Mouse (Mus musculus): Measurements from ENCODE around the gene Lrmda.

The Lrmda gene

DNA sequence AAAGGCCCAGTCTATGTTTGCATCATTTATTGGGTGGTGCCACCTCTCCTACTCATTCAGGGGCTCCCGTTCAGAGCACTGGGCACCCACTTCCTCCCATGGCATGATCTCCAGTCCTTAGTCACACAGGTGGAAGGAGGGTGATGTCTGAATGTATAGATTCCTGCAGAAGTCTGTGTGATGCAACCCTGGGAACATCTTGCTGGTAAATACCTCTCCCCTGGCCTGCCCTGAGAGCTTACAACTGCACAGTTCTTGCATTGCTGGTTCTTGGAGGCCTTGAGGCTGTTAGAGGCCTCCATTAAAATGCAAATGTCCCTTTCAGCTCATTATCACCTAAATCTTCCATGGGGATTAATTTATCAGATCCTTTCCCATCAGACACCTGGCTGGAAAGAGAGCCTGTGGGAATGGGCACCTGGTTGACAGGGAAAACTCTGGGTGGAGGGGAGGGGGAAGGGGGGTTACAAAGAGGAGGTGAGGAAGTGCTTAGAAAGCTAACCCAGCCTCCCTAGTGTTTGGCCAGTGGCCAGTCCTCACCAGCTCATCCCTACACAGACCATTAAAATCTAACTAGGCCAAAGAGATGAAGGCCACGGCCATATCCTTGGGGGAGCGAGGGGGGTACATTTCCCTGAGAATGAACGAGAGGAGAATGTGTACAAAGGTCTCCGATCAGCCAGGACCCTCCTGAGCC, 659.6 kb downstream of the Lrmda start:
- no peak for DNase-seq

- DNase-seq: no peak
Observed at GRCm38 (mm10) chr14:22679705-22680643, 660.5 kb downstream of the Lrmda start.

DNA sequence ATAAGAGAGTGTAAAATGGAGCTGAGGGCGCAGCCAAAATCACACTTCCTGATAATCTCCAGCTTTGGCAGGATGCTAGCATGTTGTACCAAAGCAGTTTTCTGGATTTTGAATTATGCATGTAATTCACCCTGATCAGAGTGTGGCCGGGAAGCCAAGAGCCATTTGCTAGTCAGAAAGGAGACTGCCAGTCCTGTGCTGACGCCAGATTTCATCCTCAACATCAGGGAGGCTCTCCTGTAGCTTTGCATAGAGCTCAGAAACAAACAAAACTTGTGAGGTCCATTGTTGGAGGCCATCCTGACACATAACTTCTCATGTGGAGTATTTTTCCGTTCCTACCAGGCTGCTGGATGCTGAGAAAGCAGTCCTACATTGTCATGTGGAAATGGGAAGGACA, 667.4 kb downstream of the Lrmda start:
- DNase-seq: no peak

DNA sequence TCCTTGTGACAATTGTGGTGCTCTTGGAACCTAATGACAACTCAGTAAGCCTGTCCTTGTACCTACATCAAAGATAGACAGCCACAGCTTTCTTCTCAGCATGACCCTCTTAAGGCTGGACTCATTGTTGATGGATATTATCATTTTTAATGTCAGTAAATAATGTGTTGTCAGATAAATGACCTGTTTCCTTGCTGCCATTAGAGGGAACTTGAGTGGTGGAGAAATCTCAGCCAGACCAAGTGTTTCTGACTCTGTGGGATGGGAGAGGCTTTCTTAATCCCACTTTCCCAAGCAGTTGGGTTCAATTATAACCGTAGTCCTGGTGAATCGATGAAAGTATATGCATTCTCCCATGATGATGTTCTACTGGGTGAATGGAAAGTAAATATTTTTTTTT, 668.9 kb downstream of the Lrmda start:
- no peak for DNase-seq

GRCm38 (mm10) chr14:22695448-22695847, 675.9 kb downstream of the Lrmda start:
- no peak for DNase-seq

DNA sequence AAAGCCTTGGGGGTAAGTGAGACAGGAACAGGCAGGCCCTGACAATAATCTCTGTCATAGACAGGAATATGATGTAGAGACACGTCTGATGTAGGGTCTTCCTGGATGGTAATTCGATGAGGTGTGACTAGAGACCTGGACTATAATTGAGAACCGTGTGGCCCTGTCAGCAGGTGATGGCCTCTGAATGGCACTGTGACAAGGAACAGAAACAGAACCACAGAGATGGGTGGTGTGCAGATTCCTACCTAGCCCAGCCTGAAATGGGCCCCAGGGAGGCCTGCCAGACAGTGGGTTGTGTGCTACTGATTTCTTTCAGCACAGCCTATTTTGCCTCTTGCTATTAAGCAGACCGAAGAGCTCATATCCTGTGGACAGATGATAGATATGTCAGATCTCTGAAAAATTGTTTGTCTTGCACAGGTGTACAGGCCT, 676.4 kb downstream of the Lrmda start:
- DNase-seq: no peak

GRCm38 (mm10) chr14:22700236-22700635, 680.7 kb downstream of the Lrmda start:
- DNase-seq: no peak

DNA sequence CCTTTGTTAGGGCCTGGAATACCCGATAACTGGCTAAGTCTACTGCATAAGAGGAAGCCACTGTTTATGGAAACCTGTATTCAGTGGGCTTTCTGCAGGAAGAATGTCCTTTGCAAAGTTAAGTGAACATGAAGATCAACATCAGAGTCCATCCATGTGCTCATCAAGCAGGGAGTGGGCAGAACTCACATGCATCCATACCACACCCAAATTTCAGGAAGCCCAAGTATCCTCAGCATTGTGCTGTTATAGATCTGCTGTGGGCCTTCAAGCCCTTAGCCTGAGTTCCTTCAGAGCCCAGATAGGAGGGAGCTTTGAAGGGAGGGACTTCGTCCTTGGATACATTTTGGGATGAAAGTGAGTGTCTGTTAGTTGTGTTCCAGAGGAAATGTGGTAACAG, 681.2 kb downstream of the Lrmda start:
- DNase-seq: no peak

DNA sequence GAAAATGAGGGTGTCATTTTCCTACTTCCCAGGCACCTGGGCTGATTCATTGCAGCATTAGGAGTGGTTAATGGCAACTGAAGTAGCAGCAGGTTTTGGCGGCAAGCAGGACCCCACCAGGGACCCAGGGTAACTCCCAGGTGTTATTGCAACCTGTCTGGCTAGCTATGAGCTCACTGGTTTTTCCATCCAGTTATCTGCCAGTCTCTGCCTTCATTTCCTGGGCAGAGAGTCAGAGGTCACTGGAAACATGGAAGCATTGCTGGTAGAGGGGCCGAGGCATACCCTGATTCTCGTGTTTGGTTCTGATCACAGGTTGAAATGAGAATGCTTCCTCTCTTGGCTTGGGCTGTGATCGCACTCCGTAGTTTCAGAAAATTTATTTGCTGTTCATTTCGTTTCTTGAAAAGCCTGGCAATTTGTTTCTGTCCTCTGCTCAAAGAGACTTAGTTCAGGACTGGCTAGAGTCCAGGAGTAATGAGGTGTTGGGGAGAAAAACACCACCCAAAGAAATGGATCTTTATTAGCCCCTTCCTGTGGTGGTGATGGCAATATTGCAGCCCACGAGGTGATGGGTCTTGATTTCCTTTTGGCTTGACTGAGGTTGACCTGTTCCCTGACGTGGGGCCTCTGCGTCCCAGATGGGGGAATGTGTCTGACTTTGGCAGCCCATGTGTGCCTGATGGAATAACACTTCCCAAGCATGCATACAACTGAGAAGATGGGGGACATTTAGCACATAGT, 688.6 kb downstream of the Lrmda start:
- no peak for DNase-seq

DNA sequence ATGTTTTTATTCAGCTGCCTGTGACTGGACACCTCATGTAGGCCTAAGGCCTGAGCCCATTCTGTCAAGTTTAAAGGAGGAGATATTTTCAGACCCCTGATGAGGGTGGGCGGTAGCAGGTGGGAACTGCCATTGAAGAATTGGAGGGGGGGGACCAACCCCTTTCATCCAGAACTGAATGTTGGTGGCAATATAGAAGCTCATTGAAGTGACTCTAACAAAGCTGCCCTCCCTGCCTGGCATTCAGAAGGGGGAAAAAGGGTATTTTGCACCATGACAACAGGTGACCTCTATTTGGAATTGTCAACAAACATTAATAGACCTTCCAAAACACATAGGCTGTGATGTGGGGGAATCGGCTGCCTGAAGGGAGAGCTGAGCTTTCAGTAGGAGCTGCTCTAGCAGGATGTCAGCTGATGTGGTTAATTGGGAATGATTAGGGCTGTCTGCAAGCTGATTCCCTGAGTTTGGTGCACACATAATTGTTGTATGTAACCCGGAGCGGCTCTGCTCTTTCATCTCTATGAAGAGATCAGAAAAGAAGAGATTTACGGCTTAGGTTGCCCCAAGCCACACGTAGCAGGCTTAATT, 690.7 kb downstream of the Lrmda start:
- no peak for DNase-seq

DNA sequence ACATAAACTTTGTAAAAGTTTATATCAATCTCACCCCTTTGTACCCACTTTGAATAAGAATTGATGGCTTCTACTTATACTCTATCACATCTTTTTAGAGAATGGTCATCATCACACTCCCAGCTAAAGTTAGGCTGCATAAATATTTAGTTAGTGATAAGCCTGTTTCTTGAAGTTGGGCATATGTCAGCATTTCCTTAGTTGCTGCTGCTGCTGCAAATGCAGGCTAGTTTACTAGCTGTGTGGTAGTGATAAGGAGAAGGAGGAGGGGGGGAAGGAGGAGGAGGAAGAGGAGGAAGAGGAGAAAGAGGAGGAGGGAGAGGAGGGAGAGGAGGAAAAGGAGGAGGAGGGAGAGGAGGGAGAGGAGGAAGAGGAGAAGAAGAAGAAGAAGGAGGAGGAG, 692.9 kb downstream of the Lrmda start:
- no peak for DNase-seq

DNA sequence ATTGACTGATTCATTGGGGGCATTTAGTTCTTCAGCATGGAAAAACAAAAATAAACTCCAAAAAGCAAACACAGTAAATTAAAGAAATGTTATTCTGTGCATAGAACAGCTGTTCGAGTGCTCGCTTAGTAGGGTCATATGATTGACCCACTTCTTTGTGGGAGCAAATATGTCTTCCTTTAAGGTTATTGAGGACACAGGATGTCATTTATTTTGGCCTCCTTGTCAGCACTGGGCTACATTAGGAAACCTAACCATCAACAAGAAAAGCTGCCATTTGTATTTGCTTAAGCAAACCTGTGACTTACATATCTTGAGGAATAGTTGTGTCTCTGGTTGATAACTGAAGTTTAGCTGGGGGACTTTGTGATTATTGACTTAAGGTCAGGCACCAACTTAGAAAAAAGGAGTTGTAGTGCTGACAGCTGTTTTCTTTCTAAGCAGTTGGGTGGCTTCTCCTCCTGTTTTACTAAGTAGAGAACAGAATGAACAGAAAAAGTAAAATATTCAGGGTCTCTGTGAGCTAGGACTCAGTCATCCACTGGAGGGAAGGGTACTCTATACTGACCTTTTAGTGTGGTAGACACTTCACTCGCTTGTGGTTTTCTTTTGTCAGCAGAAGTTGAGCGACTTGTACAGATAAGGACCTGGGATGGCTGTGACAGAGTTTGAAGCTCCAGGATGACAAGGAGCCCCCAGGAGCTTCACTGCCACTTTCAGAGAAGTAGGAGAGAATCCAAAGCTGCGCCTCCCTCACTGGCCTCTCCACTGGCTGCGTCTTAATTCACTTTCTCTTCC, 696.3 kb downstream of the Lrmda start:
- DNase-seq: no peak

DNA sequence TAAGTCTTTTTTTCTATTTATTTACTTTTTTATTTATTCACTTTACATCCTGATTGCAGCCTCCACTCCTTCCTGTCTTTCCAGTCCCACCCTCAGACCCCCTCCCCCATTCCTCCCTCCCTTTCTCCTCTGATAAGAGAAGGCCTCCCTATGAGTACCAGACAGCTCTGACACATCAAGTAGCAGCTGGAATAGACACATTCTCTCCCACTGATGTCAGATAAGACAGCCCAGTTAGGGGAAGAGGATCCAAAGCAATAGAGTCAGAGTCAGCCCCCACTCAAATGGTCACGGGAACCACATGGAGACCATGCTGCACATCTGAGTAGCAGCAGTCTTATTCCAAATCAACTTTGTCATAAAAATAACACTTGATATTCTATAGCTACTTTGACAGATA, 700.5 kb downstream of the Lrmda start:
- DNase-seq: no peak

GRCm38 (mm10) chr14:22721845-22722244, 702.3 kb downstream of the Lrmda start:
- no peak for DNase-seq

GRCm38 (mm10) chr14:22727548-22727947, 708.0 kb downstream of the Lrmda start:
- no peak for DNase-seq

DNA sequence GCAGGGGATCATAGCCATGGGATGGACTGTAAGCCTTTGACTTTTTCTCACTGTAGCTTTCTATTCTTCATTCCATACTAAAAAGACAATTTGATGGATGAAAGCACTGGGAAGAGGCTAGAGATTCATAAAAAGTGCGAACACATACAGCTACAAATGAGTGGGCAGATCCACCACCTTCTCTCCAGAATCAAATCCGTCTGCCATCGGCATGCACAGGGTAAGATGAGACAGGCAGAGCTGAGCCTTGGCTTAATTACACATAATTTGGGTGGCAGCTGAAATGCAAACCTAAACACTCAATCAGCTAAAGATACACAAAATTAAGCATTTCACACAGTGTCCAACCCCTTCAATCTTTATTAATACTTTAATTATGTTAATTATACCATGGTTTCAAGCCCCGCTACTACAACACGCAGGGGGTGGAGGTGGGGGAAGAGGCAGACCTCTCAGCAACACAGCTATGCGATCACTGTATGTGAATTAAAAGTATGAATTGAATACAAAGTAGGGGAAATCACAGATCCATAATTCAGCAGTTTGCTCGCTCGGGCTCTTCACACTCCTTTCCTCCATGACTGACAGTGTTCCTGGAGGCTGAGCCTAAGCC, 709.2 kb downstream of the Lrmda start:
- no peak for DNase-seq

GRCm38 (mm10) chr14:22738603-22739002, 719.1 kb downstream of the Lrmda start:
- DNase-seq: no peak

GRCm38 (mm10) chr14:22742527-22742926, 723.0 kb downstream of the Lrmda start:
- no peak for DNase-seq

GRCm38 (mm10) chr14:22743264-22743663, 723.8 kb downstream of the Lrmda start:
- no peak for DNase-seq

- no peak for DNase-seq
Observed at GRCm38 (mm10) chr14:22744701-22745100, 725.2 kb downstream of the Lrmda start.

DNA sequence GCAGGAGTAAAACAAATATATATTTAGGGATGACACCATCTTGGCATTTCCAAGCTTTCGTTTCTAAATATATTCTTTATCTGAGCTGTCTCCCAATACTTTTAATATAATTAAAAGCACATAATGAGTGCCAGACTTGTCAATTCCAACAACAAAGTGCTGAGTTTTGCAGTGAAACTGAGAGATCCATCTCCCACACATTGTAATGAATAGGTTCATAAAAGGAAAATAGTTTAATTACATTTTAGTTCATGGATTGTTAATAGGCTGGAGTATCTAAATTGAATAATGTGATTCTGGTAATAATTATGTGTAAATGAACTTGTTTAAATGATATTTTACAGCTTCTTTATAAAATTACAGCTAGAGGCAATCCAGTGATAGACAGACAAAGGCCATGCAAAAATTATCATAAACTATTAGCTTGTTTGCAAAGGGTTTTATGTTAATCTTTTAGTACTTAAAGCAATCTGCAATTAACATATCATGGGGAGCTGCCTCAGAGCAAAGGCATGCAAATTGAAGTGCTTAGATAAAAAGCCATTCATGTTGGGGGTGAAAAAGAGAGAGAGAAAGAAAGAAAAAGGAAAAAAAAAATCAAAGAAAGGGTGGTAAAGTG, 725.9 kb downstream of the Lrmda start:
- DNase-seq: no peak
